Mouse (Mus musculus) intestine, postnatal 0 days (tissue): ENCODE data around the gene Slc35e3. TPM values are rescaled to one million over a fixed set of nuclear protein-coding genes. Genes with fewer than 3 reads are reported as not detected.

Source experiments
- ATAC-seq: fragments of 200-750 bp; cut with Nextera tagmentation; 2 replicates; pipeline ENCODE4 v1.8.0; 2017; ENCODE audit warnings: mild to moderate bottlenecking, moderate TSS enrichment, moderate library complexity
- H3K27ac ChIP-seq: fragments of 300-500 bp; sonication (generic); 2 replicates; pipeline ENCODE4 v1.5.1; 2014; ENCODE audit warnings: mild to moderate bottlenecking, low read depth, low read length, moderate library complexity
- H3K27me3 ChIP-seq: fragments of 300-500 bp; sonication (generic); replicated peaks from 2 replicates; pipeline ENCODE4 v1.6.1; 2014; ENCODE audit warnings: low read length, mixed read lengths; ENCODE audit not compliant: control insufficient read depth, insufficient read depth
- H3K36me3 ChIP-seq: fragments of 300-500 bp; sonication (generic); 2 replicates; pipeline ENCODE4 v1.6.1; 2014; ENCODE audit warnings: mild to moderate bottlenecking, moderate library complexity; ENCODE audit not compliant: control insufficient read depth, insufficient read depth
- H3K4me1 ChIP-seq: fragments of 300-500 bp; sonication (generic); replicated peaks from 2 replicates; pipeline ENCODE4 v1.6.1; 2014; ENCODE audit warnings: antibody characterized with exemption, low read length, mixed read lengths; ENCODE audit not compliant: control insufficient read depth, insufficient read depth
- H3K4me2 ChIP-seq: fragments of 300-500 bp; sonication (generic); replicated peaks from 2 replicates; pipeline ENCODE4 v1.6.1; 2014; ENCODE audit warnings: low read depth, mild to moderate bottlenecking, moderate library complexity
- H3K4me3 ChIP-seq: fragments of 300-500 bp; sonication (generic); 2 replicates; pipeline ENCODE4 v1.5.1; 2014; ENCODE audit warnings: low read depth, low read length
- H3K9ac ChIP-seq: fragments of 300-500 bp; sonication (generic); 2 replicates; pipeline ENCODE4 v1.6.1; 2014; ENCODE audit warnings: mild to moderate bottlenecking, low read depth, low read length
- H3K9me3 ChIP-seq: fragments of 300-500 bp; sonication (generic); 2 replicates; pipeline ENCODE4 v1.6.1; 2016; ENCODE audit warnings: mixed run types; ENCODE audit not compliant: control insufficient read depth
- CTCF ChIP-seq: sonication (generic); IDR thresholded peaks from 2 replicates; pipeline ENCODE4 v1.5.1; 2016; ENCODE audit warnings: low read depth, mild to moderate bottlenecking, control low read depth, antibody characterized with exemption, moderate library complexity
- WGBS: fragments of 180-500 bp; shearing (Covaris S2); extraction: QIAGEN DNeasy Blood & Tissue Kit; methylation state at CpG from one replicate; pipeline ENCODE4 v1.1.7; 2014; 5-methylcytosine and 5-hydroxymethylcytosine counted together
- polyA plus RNA-seq: library from polyadenylated mRNA; unstranded; fragments of >200 nt; fragmentation: Nextera tagmentation; extraction: Ambion mirVana; gene quantifications from 2 replicates; pipeline ENCODE4 v1.2.1, GENCODE M21; 2015

The Slc35e3 gene
- polyA plus RNA-seq, 1 experiment from 2014 or later = 13.5 TPM

- Histone ChIP-seq H3K27me3 (no peaks in the 10 kb centered on the region), H3K4me3 (no peak overlapping the region), H3K9ac (no peak overlapping the region), H3K27ac (no peak overlapping the region), H3K4me2 (no peak overlapping the region), H3K36me3 (no peaks in the 10 kb centered on the region), H3K9me3 (no peaks in the 10 kb centered on the region), H3K4me1 (0 out of 2 replicates have a peak, but pooled peaks cover 5% of the 10 kb centered on the region)
- ATAC-seq = no peak
- 75% methylated on average over 5 of the region's 5 CpGs for WGBS
- TF ChIP-seq CTCF = no peak
Measured at GRCm38 (mm10) chr10:117732184-117732583, 14.0 kb downstream of the Slc35e3 start.

- Histone ChIP-seq H3K27me3 (no peaks in the 10 kb centered on the region), H3K9ac (no peak overlapping the region), H3K4me2 (peak overlapping the region; percentile 41; the same call in 1 of the 2 replicates), H3K36me3 (no peaks in the 10 kb centered on the region), H3K27ac (no peak overlapping the region; the same call in 1 of the 2 replicates), H3K9me3 (no peaks in the 10 kb centered on the region), H3K4me3 (no peak overlapping the region), H3K4me1 (0 out of 2 replicates have a peak, but pooled peaks cover 5% of the 10 kb centered on the region)
- 45% methylated on average over 14 of the region's 15 CpGs for WGBS
- TF ChIP-seq CTCF = peak; percentile 90
- ATAC-seq = peak; percentile 55; the same call in 1 of the 2 replicates
Measured at GRCm38 (mm10) chr10:117731244-117732101, 14.7 kb downstream of the Slc35e3 start.

GRCm38 (mm10) chr10:117730637-117731203 is 15.4 kb downstream of the Slc35e3 start:
- Histone ChIP-seq H3K27me3 (no peaks in the 10 kb centered on the region), H3K4me1 (0 out of 2 replicates have a peak, but pooled peaks cover 5% of the 10 kb centered on the region), H3K9me3 (no peaks in the 10 kb centered on the region), H3K27ac (no peak overlapping the region), H3K9ac (no peak overlapping the region), H3K4me3 (no peak overlapping the region), H3K36me3 (no peaks in the 10 kb centered on the region), H3K4me2 (no peak overlapping the region)
- no peak for ATAC-seq
- TF ChIP-seq CTCF = no peak
- WGBS = 94% methylated on average over 12 of the region's 12 CpGs

GRCm38 (mm10) chr10:117730140-117730539 is 16.0 kb downstream of the Slc35e3 start:
- Histone ChIP-seq H3K9ac (no peak overlapping the region), H3K4me2 (no peak overlapping the region), H3K4me3 (no peak overlapping the region), H3K4me1 (0 out of 2 replicates have a peak, but pooled peaks cover 5% of the 10 kb centered on the region), H3K9me3 (no peaks in the 10 kb centered on the region), H3K27ac (no peak overlapping the region), H3K27me3 (no peaks in the 10 kb centered on the region), H3K36me3 (no peaks in the 10 kb centered on the region)
- TF ChIP-seq CTCF = no peak
- no peak for ATAC-seq
- 94% methylated on average over 7 of the region's 7 CpGs for WGBS

GRCm38 (mm10) chr10:117729139-117729814 is 16.9 kb downstream of the Slc35e3 start:
- no peak for ATAC-seq
- WGBS = 52% methylated on average over 11 of the region's 11 CpGs

GRCm38 (mm10) chr10:117728574-117728973 is 17.6 kb downstream of the Slc35e3 start:
- 0 out of 2 replicates have a peak, but pooled peaks cover 5% of the 10 kb centered on the region for H3K4me1 ChIP-seq
- no peak overlapping the region for H3K4me2 ChIP-seq
- no peak overlapping the region for H3K4me3 ChIP-seq
- H3K27ac ChIP-seq = no peak overlapping the region
- H3K9ac ChIP-seq = no peak overlapping the region
- 83% methylated on average over 5 of the region's 5 CpGs for WGBS
- no peaks in the 10 kb centered on the region for H3K27me3 ChIP-seq
- H3K36me3 ChIP-seq = no peaks in the 10 kb centered on the region
- no peaks in the 10 kb centered on the region for H3K9me3 ChIP-seq
- TF ChIP-seq CTCF = no peak
- no peak for ATAC-seq

More at GRCm38 (mm10) chr10:117729139-117729814, 16.9 kb downstream of the Slc35e3 start:
- Histone ChIP-seq H3K9me3 (no peaks in the 10 kb centered on the region), H3K4me3 (no peak overlapping the region), H3K4me2 (no peak overlapping the region), H3K36me3 (no peaks in the 10 kb centered on the region), H3K4me1 (0 out of 2 replicates have a peak, but pooled peaks cover 5% of the 10 kb centered on the region), H3K9ac (no peak overlapping the region), H3K27me3 (no peaks in the 10 kb centered on the region), H3K27ac (no peak overlapping the region)
- TF ChIP-seq CTCF = no peak
